Mouse (Mus musculus) retina, postnatal 1 day (tissue): ENCODE data around the gene Cyp3a25.
"Not testable (repeated sequence)": the region's sequence is repeated elsewhere in the genome, so short reads cannot be mapped to it uniquely, and the experiment has no call there.

Source experiments
- DNase-seq: peaks from one replicate; pipeline ENCODE4 v3.0.0-alpha.2; 2012

Cyp3a25 gene

DNA sequence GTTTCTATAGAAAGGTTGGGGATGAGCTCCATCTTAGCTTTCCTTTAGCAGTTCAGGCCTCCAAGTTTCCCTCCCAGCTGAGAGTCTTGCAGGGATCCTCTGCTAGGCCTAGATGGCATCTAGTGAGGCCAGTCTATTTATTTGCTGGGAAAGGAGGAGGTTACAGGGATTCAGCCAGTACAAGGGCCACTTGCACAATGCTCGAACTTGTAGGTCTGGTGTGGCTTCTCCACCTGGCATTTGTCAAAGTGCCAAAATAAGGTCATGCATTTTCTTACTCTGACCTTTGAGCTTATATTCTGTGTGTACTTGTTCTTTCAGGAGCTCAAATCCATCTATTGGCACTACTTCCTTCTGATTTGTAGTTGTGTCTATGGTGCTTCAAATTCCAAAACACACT lies at the start of gene Cyp3a25:
TSS of gene Cyp3a25 (minus strand) at position 110 of the 400 bp plus-strand sequence.
- not testable (repeated sequence) for DNase-seq

DNA sequence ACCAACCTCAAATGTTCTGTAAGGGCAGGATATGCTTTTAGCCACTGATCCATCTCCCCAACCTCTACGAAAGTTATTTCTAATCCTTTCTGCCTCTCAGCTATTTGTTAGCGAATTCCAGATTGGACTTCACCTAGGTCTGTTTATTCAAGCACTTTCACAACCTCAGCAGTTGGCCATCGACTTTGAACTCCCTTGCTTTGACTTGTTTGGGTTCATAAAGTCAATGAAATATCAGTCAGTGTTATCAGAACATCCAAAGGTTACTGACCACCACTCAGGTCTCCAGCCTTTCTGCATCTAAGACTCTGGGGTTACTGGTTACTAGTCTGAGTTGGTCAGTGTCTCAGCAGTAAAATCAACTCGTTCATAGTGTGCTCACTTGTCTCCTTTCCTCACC lies 11.7 kb upstream of the Cyp3a25 start:
- DNase-seq = no peak

DNA sequence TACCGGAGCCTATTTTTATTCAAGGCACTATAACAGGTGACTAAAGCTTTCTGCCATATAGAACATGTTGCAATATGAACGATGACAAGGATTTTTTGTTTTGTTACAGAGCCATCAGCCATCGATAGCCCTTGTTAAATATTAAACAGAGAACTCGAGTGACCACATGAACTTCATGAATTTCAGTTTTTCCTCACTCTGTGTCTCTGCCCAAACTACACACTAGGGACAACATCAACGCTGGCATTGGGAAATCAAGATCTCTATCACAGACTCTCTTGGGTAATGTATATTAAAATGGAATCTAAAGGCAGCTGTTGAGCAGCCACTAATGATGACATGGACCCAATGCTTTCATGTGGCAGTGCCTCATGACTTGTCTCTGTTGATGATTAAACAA lies 8.9 kb upstream of the Cyp3a25 start:
- no peak for DNase-seq

DNA sequence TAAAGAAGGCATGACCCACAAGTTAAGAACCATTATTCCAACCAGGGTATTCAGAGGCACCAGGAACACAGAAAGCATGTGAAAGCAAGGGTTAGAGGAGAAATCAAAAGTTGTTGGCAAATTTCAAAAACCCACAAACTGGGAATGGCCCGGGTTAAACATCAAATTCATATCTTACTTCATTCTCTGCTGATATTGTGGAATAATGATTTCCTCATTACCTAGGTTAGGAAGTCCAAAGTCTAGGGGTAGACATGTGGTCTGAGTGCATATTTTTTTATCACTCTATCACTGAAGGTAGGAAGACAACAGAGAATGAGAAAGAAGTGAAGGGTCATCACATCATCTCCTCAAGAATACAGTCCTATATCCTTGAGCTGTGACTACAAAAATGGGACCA lies 1.8 kb upstream of the Cyp3a25 start:
- no peak for DNase-seq

DNA sequence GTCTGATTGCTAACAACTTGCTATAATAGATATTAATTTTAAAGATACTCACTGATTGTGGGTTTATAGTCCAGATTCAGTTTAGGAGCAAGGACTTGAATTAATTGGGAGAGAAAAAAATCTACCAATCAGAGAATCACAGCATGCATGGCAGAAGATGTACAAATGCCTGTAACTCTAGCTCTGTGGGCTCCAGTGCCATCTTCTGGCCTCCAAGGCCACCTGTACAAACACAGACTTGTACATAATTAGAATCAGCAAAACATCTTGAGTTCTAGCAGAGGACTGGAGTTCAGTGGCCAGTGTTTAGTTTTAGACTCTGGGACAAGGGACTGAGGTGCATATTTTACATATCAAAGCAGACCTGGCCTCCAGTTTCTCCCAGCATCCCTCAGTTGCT lies 42.3 kb downstream of the Cyp3a25 start:
- no peak for DNase-seq
